Mouse (Mus musculus) cerebellum, adult (tissue): ENCODE results near the gene Arpc5.

ENCODE experiments used
- ATAC-seq: cut with Nextera tagmentation; 2 replicates; pipeline ENCODE4 v1.9.2; 2017; ENCODE audit warnings: mild to moderate bottlenecking, moderate library complexity, mixed read lengths; ENCODE audit not compliant: insufficient number of reproducible peaks, low FRiP score, low TSS enrichment

Gene Arpc5

GRCm38 (mm10) chr1:152766032-152766772, at the start of gene Arpc5, which contains the start of gene Rgl1:
Gene Arpc5, plus strand, starts transcription at chr1:152766542.
Gene Rgl1, minus strand, starts transcription at chr1:152766351.
- peak; percentile 95 for ATAC-seq

DNA sequence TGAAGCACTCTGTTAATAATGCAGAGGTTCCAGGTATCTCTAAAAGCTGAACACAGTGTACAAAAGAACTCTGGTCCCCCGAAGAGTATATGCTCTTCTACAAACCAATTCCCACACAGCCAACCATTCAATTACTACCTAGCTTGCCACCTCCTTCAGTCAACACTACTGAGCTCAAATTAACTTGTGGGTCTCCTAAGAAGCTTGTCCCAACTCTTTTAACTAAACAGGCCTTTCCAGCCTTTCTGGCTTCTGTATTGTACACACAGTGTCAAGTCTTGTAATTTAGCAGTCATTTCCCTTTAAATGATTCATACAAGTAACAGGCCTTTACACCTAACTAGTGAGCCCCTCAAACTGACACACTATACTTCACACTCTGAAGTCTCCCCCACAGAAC, 49.0 kb upstream of the Arpc5 start:
- no peak for ATAC-seq

DNA sequence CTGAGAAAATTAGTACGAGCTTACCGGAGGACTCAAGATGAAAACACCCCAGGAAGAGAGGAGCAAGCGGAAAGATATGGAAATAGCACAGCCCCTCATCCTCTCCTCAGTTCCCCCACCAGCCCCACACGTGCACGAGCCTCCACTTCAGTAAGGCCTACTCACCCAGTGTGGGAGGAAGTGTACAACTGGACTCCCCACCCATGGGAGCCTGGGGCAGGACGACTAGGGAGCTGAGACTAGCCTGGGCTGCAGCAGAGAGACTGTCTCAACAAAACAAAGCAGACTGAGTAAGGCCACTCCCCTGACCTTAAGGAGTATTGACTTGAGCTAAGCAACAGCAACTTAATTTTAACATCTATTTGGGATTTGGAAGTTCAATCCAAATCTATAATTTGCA, 48.1 kb upstream of the Arpc5 start:
- ATAC-seq = no peak

GRCm38 (mm10) chr1:152720969-152721368, 45.4 kb upstream of the Arpc5 start:
- ATAC-seq = no peak

GRCm38 (mm10) chr1:152721535-152722198, 44.7 kb upstream of the Arpc5 start:
- ATAC-seq = no peak

GRCm38 (mm10) chr1:152724286-152724685, 42.1 kb upstream of the Arpc5 start:
- ATAC-seq = no peak

DNA sequence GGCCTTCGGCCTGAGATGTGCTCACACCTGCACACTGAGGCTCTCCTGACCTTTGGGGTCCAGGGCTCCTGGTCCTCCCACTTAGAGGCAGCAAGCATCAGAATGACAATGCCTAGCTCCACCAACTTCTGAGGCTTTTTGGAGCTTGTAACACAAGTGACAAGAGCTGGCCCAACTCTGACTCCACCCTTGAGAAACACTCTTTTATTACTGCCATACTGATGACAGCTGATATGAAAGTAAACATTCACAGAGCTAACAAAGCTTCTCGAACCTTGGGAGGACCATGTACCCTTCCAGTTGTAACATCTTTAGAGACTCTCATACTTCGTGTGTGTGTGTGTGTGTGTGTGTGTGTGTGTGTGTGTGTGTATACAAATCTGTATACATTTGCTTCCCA, 40.2 kb upstream of the Arpc5 start:
- ATAC-seq = no peak

GRCm38 (mm10) chr1:152727604-152728236, 38.6 kb upstream of the Arpc5 start:
- ATAC-seq = no peak

GRCm38 (mm10) chr1:152738793-152739192, 27.5 kb upstream of the Arpc5 start:
- no peak for ATAC-seq

DNA sequence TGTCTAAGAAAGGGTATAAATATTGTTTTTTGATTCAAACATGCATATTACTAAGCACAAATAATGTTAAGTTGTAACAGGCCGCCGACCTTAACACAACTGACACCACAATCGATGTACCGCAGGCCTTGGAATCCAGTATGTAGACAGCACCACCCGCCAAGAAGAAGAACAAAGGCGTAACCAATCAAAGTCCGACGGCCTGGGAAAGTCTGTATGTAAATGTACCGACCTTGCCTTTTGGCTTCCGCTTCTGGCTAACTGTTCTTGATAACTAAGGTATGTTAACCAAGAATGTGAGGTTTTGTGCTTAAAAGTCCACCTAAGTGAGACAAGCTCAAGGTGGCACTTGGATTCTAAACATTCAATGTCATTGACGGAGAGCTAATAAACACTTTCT, 27.0 kb upstream of the Arpc5 start:
- ATAC-seq = no peak

- no peak for ATAC-seq
These were observed 23.1 kb upstream of the Arpc5 start for GRCm38 (mm10) chr1:152743095-152743826.

DNA sequence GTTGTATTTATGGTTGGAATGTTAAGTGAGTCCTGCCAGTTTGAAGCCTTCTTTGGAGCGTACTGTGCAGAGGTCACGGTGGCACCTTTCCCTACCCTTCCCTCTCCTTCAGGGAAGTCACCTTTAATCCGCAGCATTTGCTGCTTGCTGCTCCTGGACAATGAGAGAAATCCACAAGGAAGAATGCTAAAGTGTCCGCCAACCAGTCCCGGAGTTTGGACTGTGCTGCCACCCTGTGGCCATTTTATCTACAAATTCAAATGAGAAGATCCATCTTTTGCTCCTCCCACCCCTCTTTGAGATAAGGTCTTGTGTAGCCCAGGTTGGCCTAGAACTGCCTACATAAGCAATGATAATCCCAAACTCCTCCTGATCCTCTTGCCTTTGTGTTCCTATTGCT, 19.9 kb upstream of the Arpc5 start:
- peak; percentile 86 for ATAC-seq

- no peak for ATAC-seq
These were observed 17.1 kb upstream of the Arpc5 start for GRCm38 (mm10) chr1:152749276-152749675.

DNA sequence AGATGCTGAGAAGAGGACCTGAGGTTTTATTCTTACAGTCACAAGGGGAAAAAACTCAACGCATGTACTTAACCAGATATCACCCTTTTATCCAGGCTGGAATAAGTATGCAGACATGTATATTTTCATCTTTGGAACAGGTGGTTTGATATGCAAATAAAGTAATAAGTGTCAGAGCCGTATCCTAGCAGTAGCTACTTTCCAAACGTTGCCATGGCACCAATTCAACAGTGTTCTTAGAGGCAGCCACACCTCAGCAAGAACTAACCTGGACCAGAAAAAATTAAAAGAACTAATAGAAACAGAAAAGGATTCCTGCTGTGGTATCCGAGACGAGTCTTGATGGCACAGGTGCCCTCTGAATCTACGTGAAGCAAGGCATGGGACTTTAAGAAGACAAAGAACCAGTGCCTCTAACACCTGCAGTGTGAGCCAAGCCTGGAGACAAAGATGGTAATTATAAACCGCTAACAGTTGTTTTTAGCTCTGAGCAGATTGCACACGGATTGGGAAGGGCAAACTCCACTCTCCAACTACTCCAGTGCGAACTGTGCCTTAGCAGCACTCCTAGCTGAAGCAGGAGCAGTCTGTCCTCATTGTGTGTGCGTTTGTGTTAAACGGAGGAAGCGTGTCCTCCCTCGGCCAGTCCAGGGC, 15.9 kb upstream of the Arpc5 start, which contains the start of gene Apobec4:
Gene Apobec4 (plus strand): TSS at position 240 of the 654 bp plus-strand sequence.
- no peak for ATAC-seq

DNA sequence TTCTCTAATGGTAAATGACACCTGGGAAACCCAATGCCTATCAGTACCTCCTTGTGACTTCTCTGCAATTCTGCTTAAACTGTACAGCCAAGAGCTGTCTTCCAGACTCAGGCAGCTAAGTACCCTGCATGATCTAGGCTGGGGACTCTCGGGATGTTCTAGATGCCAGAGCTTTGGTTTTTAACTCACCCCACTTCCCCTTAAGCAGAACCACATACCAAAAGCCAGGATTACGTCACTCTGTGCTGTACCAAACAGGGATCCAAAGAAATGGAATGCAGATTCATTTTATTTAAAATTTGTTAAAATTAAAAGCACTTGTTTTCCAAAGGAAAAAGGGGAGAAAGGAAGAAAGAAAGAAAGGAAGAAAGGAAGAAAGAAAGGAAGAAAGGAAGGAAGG, 4.6 kb upstream of the Arpc5 start:
- ATAC-seq = no peak

- ATAC-seq = peak; percentile 39
These were observed 734 bp downstream of the Arpc5 start for GRCm38 (mm10) chr1:152766804-152767748.

- peak; percentile 64 for ATAC-seq
These were observed 1.6 kb downstream of the Arpc5 start for GRCm38 (mm10) chr1:152767749-152768488.

GRCm38 (mm10) chr1:152771016-152771415, 4.7 kb downstream of the Arpc5 start:
- ATAC-seq = no peak
